Mouse (Mus musculus): ENCODE results near the gene Tmem201. TPM values are rescaled to one million over a fixed set of nuclear protein-coding genes. Genes with fewer than 3 reads are reported as not detected.

Tmem201 gene
- total RNA-seq, 2 experiments from 2014 or later: 33.1 to 40.5 TPM

GRCm38 (mm10) chr4:149689822-149690700, 47.8 kb downstream of the Tmem201 start:
- no peak for DNase-seq
- intact Hi-C loops (cut with DNase I): no loop called here

- DNase-seq: no peak
- intact Hi-C loops (cut with DNase I): no loop called here
These were observed 49.0 kb downstream of the Tmem201 start for GRCm38 (mm10) chr4:149688861-149689260.

- DNase-seq: no peak
- intact Hi-C loops (cut with DNase I): no loop called here
These were observed 52.8 kb downstream of the Tmem201 start for GRCm38 (mm10) chr4:149684841-149685623.

- no peak for DNase-seq
- intact Hi-C loops (cut with DNase I): no loop called here
These were observed 54.0 kb downstream of the Tmem201 start for GRCm38 (mm10) chr4:149683875-149684274.

- no peak for DNase-seq
- intact Hi-C loops (cut with DNase I): no loop called here
These were observed 58.6 kb downstream of the Tmem201 start for GRCm38 (mm10) chr4:149679056-149679770.

- DNase-seq: no peak
- intact Hi-C loops (cut with DNase I): no loop called here
These were observed 59.8 kb downstream of the Tmem201 start for GRCm38 (mm10) chr4:149678006-149678405.

GRCm38 (mm10) chr4:149675378-149676261, 62.2 kb downstream of the Tmem201 start:
- intact Hi-C loops (cut with DNase I): no loop called here
- DNase-seq: peak; percentile 73 to 80

GRCm38 (mm10) chr4:149674814-149675377, 62.9 kb downstream of the Tmem201 start:
- no peak for DNase-seq
- intact Hi-C loops (cut with DNase I): no loop called here

GRCm38 (mm10) chr4:149672747-149673146, 65.1 kb downstream of the Tmem201 start:
- DNase-seq: no peak
- intact Hi-C loops (cut with DNase I): no loop called here

- no peak for DNase-seq
- intact Hi-C loops (cut with DNase I): no loop called here
These were observed 66.7 kb downstream of the Tmem201 start for GRCm38 (mm10) chr4:149671175-149671574.

- DNase-seq: no peak
- intact Hi-C loops (cut with DNase I): no loop called here
These were observed 72.2 kb downstream of the Tmem201 start for GRCm38 (mm10) chr4:149665692-149666090.

Other genes starting within 250 kb of the Tmem201 start
- 10 to 100 TPM; 22.7 to 24.4 TPM for gene Ctnnbip1, start 219.8 kb downstream of the Tmem201 start, total RNA-seq (2021)
- gene Clstn1, start 151.6 kb downstream of the Tmem201 start, total RNA-seq (2021): 10 to 100 TPM; 23.6 to 28.3 TPM
- 1 to 10 TPM; 8.8 to 10.0 TPM for gene Pik3cd, start 35.5 kb downstream of the Tmem201 start, total RNA-seq (2021)
- gene Slc25a33, start 36.2 kb upstream of the Tmem201 start, total RNA-seq (2021): 10 to 100 TPM; 10.8 to 12.5 TPM
- gene Spsb1, start 217.0 kb upstream of the Tmem201 start, total RNA-seq (2021): 1 to 10 TPM; 5.7 to 8.7 TPM

All from gastrocnemius, postnatal 36 days (tissue).